Mouse (Mus musculus): Measurements from ENCODE around the gene Gnl2. TPM values are rescaled to one million over a fixed set of nuclear protein-coding genes. Genes with fewer than 3 reads are reported as not detected.

Gnl2 gene
- total RNA-seq (2012; rRNA removed), result 66.0 and 77.8 TPM in 2 replicates

GRCm38 (mm10) chr4:125015806-125016635, at the start of gene Gnl2:
Gene Gnl2, plus strand, starts transcription at chr4:125016585.
- Histone ChIP-seq H3K4me1 (ENCODE audit: control insufficient read depth in 2 of 2, insufficient read depth in 2 of 2, low read length in 2 of 2, poor library complexity in 1 of 2) (no peaks in the 10 kb centered on the region), H3K9me3 (ENCODE audit: control insufficient read depth, insufficient read depth, low read depth, low read length) (no peaks in the 10 kb centered on the region), H3K36me3 (ENCODE audit: control insufficient read depth, insufficient read depth, low read length, poor library complexity, severe bottlenecking) (no peaks in the 10 kb centered on the region), H3K9ac (ENCODE audit: insufficient read depth, low read depth, low read length, poor library complexity, severe bottlenecking) (no peak within 1 kb of the TSS), H3K27ac (ENCODE audit: insufficient read depth, low read depth, low read length, poor library complexity, severe bottlenecking) (no peak within 1 kb of the TSS), H3K4me3 (ENCODE audit: insufficient read depth in 1 of 2, low read depth in 1 of 2, low read length in 2 of 2, poor library complexity in 1 of 2, severe bottlenecking in 1 of 2) (no peak within 1 kb of the TSS)
- in situ Hi-C loops (cut with MboI; ENCODE audit: low sequenced_read_pairs in 2 of 2, unreplicated experiment in 2 of 2), result no loop called here
- no peak for DNase-seq (ENCODE audit: low read depth, low spot score)
- TF ChIP-seq HCFC1 (IDR thresholded peaks at IDR 0.05; ENCODE audit: borderline replicate concordance, insufficient read depth, low read length) (no peak), ZNF384 (IDR thresholded peaks at IDR 0.05; ENCODE audit: low read depth, low read length) (no peak), CHD2 (IDR thresholded peaks at IDR 0.05; ENCODE audit: low read depth, low read length) (no peak), ZC3H11A (IDR thresholded peaks at IDR 0.05; ENCODE audit: borderline replicate concordance, low read depth, low read length) (no peak), MAFK (IDR thresholded peaks at IDR 0.05; ENCODE audit: insufficient read depth, low read depth, low read length) (no peak)

- Histone ChIP-seq H3K36me3 (ENCODE audit: control insufficient read depth, insufficient read depth, low read length, poor library complexity, severe bottlenecking) (no peaks in the 10 kb centered on the region), H3K4me3 (ENCODE audit: insufficient read depth in 1 of 2, low read depth in 1 of 2, low read length in 2 of 2, poor library complexity in 1 of 2, severe bottlenecking in 1 of 2) (no peak overlapping the region), H3K9ac (ENCODE audit: insufficient read depth, low read depth, low read length, poor library complexity, severe bottlenecking) (no peak overlapping the region), H3K9me3 (ENCODE audit: control insufficient read depth, insufficient read depth, low read depth, low read length) (no peaks in the 10 kb centered on the region), H3K27ac (ENCODE audit: insufficient read depth, low read depth, low read length, poor library complexity, severe bottlenecking) (no peak overlapping the region), H3K4me1 (ENCODE audit: control insufficient read depth in 2 of 2, insufficient read depth in 2 of 2, low read length in 2 of 2, poor library complexity in 1 of 2) (no peaks in the 10 kb centered on the region; a peak in 1 of 4 replicates)
- no peak for TF ChIP-seq CHD2 (IDR thresholded peaks at IDR 0.05; ENCODE audit: low read depth, low read length)
- TF ChIP-seq ZNF384 (IDR thresholded peaks at IDR 0.05; ENCODE audit: low read depth, low read length), result no peak
- no peak for TF ChIP-seq ZC3H11A (IDR thresholded peaks at IDR 0.05; ENCODE audit: borderline replicate concordance, low read depth, low read length)
- no peak for TF ChIP-seq HCFC1 (IDR thresholded peaks at IDR 0.05; ENCODE audit: borderline replicate concordance, insufficient read depth, low read length)
- no peak for TF ChIP-seq MAFK (IDR thresholded peaks at IDR 0.05; ENCODE audit: insufficient read depth, low read depth, low read length)
- in situ Hi-C loops (cut with MboI; ENCODE audit: low sequenced_read_pairs in 2 of 2, unreplicated experiment in 2 of 2), result no loop called here
- DNase-seq (ENCODE audit: low read depth, low spot score), result no peak
Measured at GRCm38 (mm10) chr4:124968711-124969110, 47.7 kb upstream of the Gnl2 start.

GRCm38 (mm10) chr4:124969219-124969848, 47.1 kb upstream of the Gnl2 start:
- no peaks in the 10 kb centered on the region for H3K9me3 ChIP-seq (ENCODE audit: control insufficient read depth, insufficient read depth, low read depth, low read length)
- H3K4me1 ChIP-seq (ENCODE audit: control insufficient read depth in 2 of 2, insufficient read depth in 2 of 2, low read length in 2 of 2, poor library complexity in 1 of 2), result no peaks in the 10 kb centered on the region; a peak in 1 of 4 replicates
- no peak overlapping the region for H3K4me3 ChIP-seq (ENCODE audit: insufficient read depth in 1 of 2, low read depth in 1 of 2, low read length in 2 of 2, poor library complexity in 1 of 2, severe bottlenecking in 1 of 2)
- TF ChIP-seq ZNF384 (IDR thresholded peaks at IDR 0.05; ENCODE audit: low read depth, low read length) (no peak), HCFC1 (IDR thresholded peaks at IDR 0.05; ENCODE audit: borderline replicate concordance, insufficient read depth, low read length) (no peak), ZC3H11A (IDR thresholded peaks at IDR 0.05; ENCODE audit: borderline replicate concordance, low read depth, low read length) (no peak), CHD2 (IDR thresholded peaks at IDR 0.05; ENCODE audit: low read depth, low read length) (no peak), MAFK (IDR thresholded peaks at IDR 0.05; ENCODE audit: insufficient read depth, low read depth, low read length) (no peak)
- DNase-seq (ENCODE audit: low read depth, low spot score), result no peak
- H3K9ac ChIP-seq (ENCODE audit: insufficient read depth, low read depth, low read length, poor library complexity, severe bottlenecking), result no peak overlapping the region
- H3K27ac ChIP-seq (ENCODE audit: insufficient read depth, low read depth, low read length, poor library complexity, severe bottlenecking), result no peak overlapping the region
- no peaks in the 10 kb centered on the region for H3K36me3 ChIP-seq (ENCODE audit: control insufficient read depth, insufficient read depth, low read length, poor library complexity, severe bottlenecking)
- in situ Hi-C loops (cut with MboI; ENCODE audit: low sequenced_read_pairs in 2 of 2, unreplicated experiment in 2 of 2), result no loop called here

- in situ Hi-C loops (cut with MboI; ENCODE audit: low sequenced_read_pairs in 2 of 2, unreplicated experiment in 2 of 2), result no loop called here
- TF ChIP-seq CHD2 (IDR thresholded peaks at IDR 0.05; ENCODE audit: low read depth, low read length) (no peak), ZNF384 (IDR thresholded peaks at IDR 0.05; ENCODE audit: low read depth, low read length) (no peak), HCFC1 (IDR thresholded peaks at IDR 0.05; ENCODE audit: borderline replicate concordance, insufficient read depth, low read length) (no peak), ZC3H11A (IDR thresholded peaks at IDR 0.05; ENCODE audit: borderline replicate concordance, low read depth, low read length) (no peak), MAFK (IDR thresholded peaks at IDR 0.05; ENCODE audit: insufficient read depth, low read depth, low read length) (no peak)
- DNase-seq (ENCODE audit: low read depth, low spot score), result no peak
- Histone ChIP-seq H3K36me3 (ENCODE audit: control insufficient read depth, insufficient read depth, low read length, poor library complexity, severe bottlenecking) (no peaks in the 10 kb centered on the region), H3K4me1 (ENCODE audit: control insufficient read depth in 2 of 2, insufficient read depth in 2 of 2, low read length in 2 of 2, poor library complexity in 1 of 2) (no peaks in the 10 kb centered on the region; a peak in 1 of 4 replicates), H3K4me3 (ENCODE audit: insufficient read depth in 1 of 2, low read depth in 1 of 2, low read length in 2 of 2, poor library complexity in 1 of 2, severe bottlenecking in 1 of 2) (no peak overlapping the region), H3K27ac (ENCODE audit: insufficient read depth, low read depth, low read length, poor library complexity, severe bottlenecking) (no peak overlapping the region), H3K9ac (ENCODE audit: insufficient read depth, low read depth, low read length, poor library complexity, severe bottlenecking) (no peak overlapping the region), H3K9me3 (ENCODE audit: control insufficient read depth, insufficient read depth, low read depth, low read length) (no peaks in the 10 kb centered on the region)
Measured at GRCm38 (mm10) chr4:124970194-124970593, 46.2 kb upstream of the Gnl2 start.
